Mouse (Mus musculus): Measurements from ENCODE around the gene Necab2.

The Necab2 gene

DNA sequence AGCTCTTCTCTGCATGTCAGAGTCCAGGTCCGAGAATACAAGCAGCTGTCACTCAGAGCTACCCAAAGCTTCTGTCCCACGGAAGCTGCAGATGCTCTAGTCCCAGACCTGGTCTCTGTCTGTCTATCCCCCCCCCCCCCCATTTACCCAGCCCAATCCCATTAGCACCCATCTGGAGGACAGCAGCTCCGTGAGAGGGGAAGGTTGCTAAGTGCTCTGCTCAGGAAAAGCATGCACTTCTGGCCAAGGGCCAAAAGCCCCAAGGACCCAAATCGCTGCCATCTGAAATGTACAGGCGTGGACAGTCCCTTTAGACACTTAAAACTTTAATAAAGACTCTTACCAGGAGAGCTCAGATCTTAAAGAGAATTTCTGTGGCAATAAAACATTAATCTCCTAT, 70.2 kb downstream of the Necab2 start:
- DNase-seq (ENCODE audit: low spot score in 2 of 2), result no peak

DNA sequence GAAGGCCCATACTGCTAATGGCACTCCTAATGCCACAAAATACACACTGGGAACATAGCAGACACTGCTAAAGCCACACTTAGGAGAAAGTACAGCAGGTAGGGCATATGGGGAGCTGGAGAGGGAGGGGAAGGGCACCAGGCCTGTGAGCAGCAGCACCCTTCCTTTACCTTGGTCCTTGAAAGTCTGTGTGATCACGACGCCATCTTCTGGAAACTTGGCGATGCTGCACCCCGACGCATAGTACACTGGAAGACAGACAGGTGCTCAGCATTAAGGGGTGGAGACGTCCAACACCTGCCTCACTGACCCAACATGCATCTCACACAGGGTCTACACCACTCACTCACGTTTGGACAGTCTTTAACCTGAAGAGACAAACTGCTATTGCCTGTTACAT, 73.6 kb downstream of the Necab2 start:
- no peak for DNase-seq (ENCODE audit: low spot score in 2 of 2)

All from heart, adult 9 months (tissue).